Mouse (Mus musculus): Measurements from ENCODE around the gene Map7. TPM values are rescaled to one million over a fixed set of nuclear protein-coding genes. Genes with fewer than 3 reads are reported as not detected.

Map7 gene
- polyA plus RNA-seq, 1 experiment from 2014 or later = 2.7 TPM

Other genes starting within 250 kb of the Map7 start
- 9.7 to 17.6 TPM (median 16.0 TPM) in 3 replicates for gene Pex7, start 240.8 kb upstream of the Map7 start, polyA plus RNA-seq (2018)
- gene Map3k5, start 214.0 kb upstream of the Map7 start, polyA plus RNA-seq (2018) = 3.9 to 8.3 TPM (median 6.0 TPM) in 3 replicates
- gene Bclaf1, start 164.0 kb downstream of the Map7 start, polyA plus RNA-seq (2018) = 59.5 to 132 TPM (median 62.5 TPM) in 3 replicates
- gene Mtfr2, start 199.3 kb downstream of the Map7 start, polyA plus RNA-seq (2018) = 0.63 to 5.0 TPM (median 3.3 TPM) in 3 replicates